Mouse (Mus musculus): ENCODE results near the gene Nfrkb.

- no peak for TF ChIP-seq POLR2A (IDR thresholded peaks at IDR 0.05; ENCODE audit: borderline replicate concordance, control insufficient read depth, low read depth, low read length)
- TF ChIP-seq CTCF (IDR thresholded peaks at IDR 0.05; ENCODE audit: control insufficient read depth, insufficient read depth, low read length) = no peak
Measured at GRCm38 (mm10) chr9:31344289-31344831, 41.6 kb upstream of the Nfrkb start.

Data from bone marrow, adult 2 months (tissue).